Mouse (Mus musculus): ENCODE measurements at regions not wholly inside any gene's neighbourhood (a gene's known extent, or its start where the extent isn't known, plus 50 kb on each side); places are given as distances from the start of the nearest gene placed in this dataset.

GRCm38 (mm10) chr8:93655752-93656151 lies 120.1 kb upstream of the Ces5a start:
- Histone ChIP-seq H3K27me3 (ENCODE audit: poor library complexity, severe bottlenecking) (no peaks in the 10 kb centered on the region), H3K36me3 (replicated peaks) (no peaks in the 10 kb centered on the region), H3K9me3 (no peaks in the 10 kb centered on the region), H3K27ac (no peak overlapping the region), H3K4me3 (no peak overlapping the region), H3K4me1 (no peaks in the 10 kb centered on the region)
- 94% methylated on average over 9 of the region's 9 CpGs for WGBS
- no peak for DNase-seq (ENCODE audit: extremely low spot score, low spot score)

DNA sequence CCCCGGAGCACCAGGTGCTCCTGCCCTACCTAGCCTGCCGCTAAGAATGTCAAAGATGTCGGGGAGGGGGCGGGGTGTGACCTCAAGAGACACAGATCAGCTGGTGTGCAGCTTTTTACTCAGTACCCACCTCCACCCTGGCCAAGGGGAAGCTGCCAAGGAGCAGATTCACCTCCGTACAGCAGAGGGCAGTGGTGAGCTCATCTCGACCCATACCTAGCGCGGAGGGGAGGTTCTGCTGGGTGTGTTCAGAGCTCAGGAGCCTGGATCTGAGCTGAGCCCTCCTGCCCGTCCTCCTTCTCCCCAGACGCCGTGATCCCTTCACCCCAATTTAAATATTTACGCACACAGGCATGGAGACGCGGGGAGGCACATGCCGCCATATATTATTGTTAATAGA lies 126.1 kb upstream of the Ces5a start:
- H3K36me3 ChIP-seq (replicated peaks), result no peaks in the 10 kb centered on the region
- peak overlapping the region; percentile 42 for H3K4me3 ChIP-seq
- peak; percentile 81 for DNase-seq (ENCODE audit: extremely low spot score, low spot score)
- peak overlapping the region; percentile 40; the same call in 1 of the 2 replicates for H3K27ac ChIP-seq
- no peaks in the 10 kb centered on the region for H3K27me3 ChIP-seq (ENCODE audit: poor library complexity, severe bottlenecking)
- H3K4me1 ChIP-seq, result peaks cover 13% of the 10 kb centered on the region
- 3% methylated on average over 15 of the region's 15 CpGs for WGBS
- no peaks in the 10 kb centered on the region for H3K9me3 ChIP-seq

DNA sequence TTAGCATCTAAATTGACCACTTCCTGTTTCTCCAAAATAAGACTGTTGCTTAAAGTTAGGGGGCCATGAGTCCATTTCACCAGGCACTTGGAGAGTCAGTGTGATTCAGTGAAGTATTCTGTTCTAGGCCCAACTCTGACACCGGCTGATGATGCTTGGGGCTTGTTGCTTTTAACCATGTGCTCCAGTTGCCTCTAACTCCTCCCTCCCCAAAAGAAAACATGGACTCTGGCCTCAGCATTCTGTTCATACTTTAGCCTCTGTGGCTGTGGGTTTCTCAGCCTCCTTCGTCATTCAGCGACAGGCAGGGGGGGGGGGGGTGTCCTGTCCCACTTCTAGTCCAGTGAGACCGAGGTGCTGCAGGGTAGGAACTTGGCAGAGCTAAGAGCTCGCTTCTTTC lies 126.6 kb upstream of the Ces5a start:
- Histone ChIP-seq H3K36me3 (replicated peaks) (no peaks in the 10 kb centered on the region), H3K27me3 (ENCODE audit: poor library complexity, severe bottlenecking) (no peaks in the 10 kb centered on the region), H3K9me3 (no peaks in the 10 kb centered on the region), H3K4me1 (peaks cover 13% of the 10 kb centered on the region), H3K27ac (no peak overlapping the region), H3K4me3 (peak overlapping the region; percentile 42)
- 75% methylated on average over 5 of the region's 5 CpGs for WGBS
- DNase-seq (ENCODE audit: extremely low spot score, low spot score), result no peak

DNA sequence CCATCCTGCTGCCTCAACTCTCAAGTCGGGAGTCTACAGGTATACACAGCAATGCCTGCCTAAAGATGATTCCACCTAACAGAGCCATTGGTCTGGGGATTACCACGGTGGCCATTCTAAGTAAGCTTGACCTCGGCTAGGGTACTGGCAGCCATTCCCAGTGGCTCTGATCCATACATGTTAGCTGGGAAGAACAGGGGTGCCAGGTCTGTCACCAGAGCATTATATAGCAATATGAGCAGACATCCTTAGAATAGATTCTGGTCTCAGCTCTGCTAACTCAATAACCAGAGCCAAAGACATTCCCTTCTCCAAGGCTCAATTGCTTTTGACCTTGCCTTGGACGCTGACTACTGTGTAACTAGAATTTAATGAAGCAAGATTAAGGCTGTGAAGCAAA lies 128.2 kb upstream of the Ces5a start:
- no peaks in the 10 kb centered on the region for H3K27me3 ChIP-seq (ENCODE audit: poor library complexity, severe bottlenecking)
- 94% methylated on average over 4 of the region's 4 CpGs for WGBS
- no peak for DNase-seq (ENCODE audit: extremely low spot score, low spot score)
- no peaks in the 10 kb centered on the region for H3K36me3 ChIP-seq (replicated peaks)
- H3K4me3 ChIP-seq, result no peak overlapping the region
- H3K4me1 ChIP-seq, result peaks cover 13% of the 10 kb centered on the region
- no peaks in the 10 kb centered on the region for H3K9me3 ChIP-seq
- no peak overlapping the region for H3K27ac ChIP-seq

- no peaks in the 10 kb centered on the region for H3K36me3 ChIP-seq (replicated peaks)
- no peaks in the 10 kb centered on the region for H3K4me1 ChIP-seq
- H3K27ac ChIP-seq, result no peak overlapping the region
- H3K4me3 ChIP-seq, result no peak overlapping the region
- no peaks in the 10 kb centered on the region for H3K9me3 ChIP-seq
- H3K27me3 ChIP-seq (ENCODE audit: poor library complexity, severe bottlenecking), result no peaks in the 10 kb centered on the region
- no peak for DNase-seq (ENCODE audit: extremely low spot score, low spot score)
- 72% methylated on average over 7 of the region's 7 CpGs for WGBS
These were observed 132.7 kb upstream of the Ces5a start for GRCm38 (mm10) chr8:93668306-93668705.

- H3K36me3 ChIP-seq (replicated peaks), result no peaks in the 10 kb centered on the region
- no peak overlapping the region for H3K4me3 ChIP-seq
- 70% methylated on average over 3 of the region's 3 CpGs for WGBS
- H3K4me1 ChIP-seq, result no peaks in the 10 kb centered on the region
- no peak overlapping the region for H3K27ac ChIP-seq
- DNase-seq (ENCODE audit: extremely low spot score, low spot score), result no peak
- no peaks in the 10 kb centered on the region for H3K27me3 ChIP-seq (ENCODE audit: poor library complexity, severe bottlenecking)
- H3K9me3 ChIP-seq, result no peaks in the 10 kb centered on the region
These were observed 135.0 kb upstream of the Gnao1 start for GRCm38 (mm10) chr8:93674721-93675120.

DNA sequence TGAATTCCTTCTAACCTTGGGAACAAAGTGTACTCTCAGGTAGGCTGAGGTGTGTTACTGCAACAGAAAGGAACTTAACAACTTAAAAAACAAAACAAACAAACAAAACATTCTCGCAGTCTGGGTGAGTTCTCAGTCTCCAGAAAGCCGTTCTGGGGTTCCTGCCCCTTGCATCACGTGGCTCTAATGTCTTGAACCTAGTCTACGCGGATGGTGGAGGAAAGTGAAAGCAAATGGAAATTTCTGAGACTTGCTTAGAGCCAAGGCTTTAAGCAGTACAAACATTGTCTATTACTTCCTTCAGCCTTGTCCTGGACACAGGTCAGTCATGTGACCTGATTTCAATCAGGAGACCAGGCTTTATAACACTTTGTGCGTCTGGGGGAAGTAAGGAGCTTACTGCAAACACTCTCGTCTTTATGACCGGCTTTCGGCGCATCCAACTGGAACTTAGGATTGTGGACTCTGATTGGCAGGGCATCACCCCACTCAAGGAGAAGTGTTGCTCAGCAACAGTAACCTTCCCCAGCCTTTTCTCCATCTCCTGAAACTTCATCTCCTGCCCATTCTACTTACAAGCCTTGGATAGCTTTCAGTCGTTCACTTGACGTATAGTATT lies 125.9 kb upstream of the Gnao1 start:
- no peak for DNase-seq (ENCODE audit: extremely low spot score, low spot score)
- Histone ChIP-seq H3K4me1 (peaks cover 8% of the 10 kb centered on the region), H3K27ac (no peak overlapping the region), H3K27me3 (ENCODE audit: poor library complexity, severe bottlenecking) (no peaks in the 10 kb centered on the region), H3K4me3 (no peak overlapping the region), H3K9me3 (no peaks in the 10 kb centered on the region), H3K36me3 (replicated peaks) (no peaks in the 10 kb centered on the region)
- 90% methylated on average over 12 of the region's 12 CpGs for WGBS

GRCm38 (mm10) chr8:93684392-93684791 lies 125.4 kb upstream of the Gnao1 start:
- H3K27me3 ChIP-seq (ENCODE audit: poor library complexity, severe bottlenecking), result no peaks in the 10 kb centered on the region
- H3K27ac ChIP-seq, result no peak overlapping the region
- no peak overlapping the region for H3K4me3 ChIP-seq
- WGBS, result 97% methylated on average over 6 of the region's 6 CpGs
- DNase-seq (ENCODE audit: extremely low spot score, low spot score), result no peak
- H3K9me3 ChIP-seq, result no peaks in the 10 kb centered on the region
- no peaks in the 10 kb centered on the region for H3K36me3 ChIP-seq (replicated peaks)
- H3K4me1 ChIP-seq, result peaks cover 13% of the 10 kb centered on the region

DNA sequence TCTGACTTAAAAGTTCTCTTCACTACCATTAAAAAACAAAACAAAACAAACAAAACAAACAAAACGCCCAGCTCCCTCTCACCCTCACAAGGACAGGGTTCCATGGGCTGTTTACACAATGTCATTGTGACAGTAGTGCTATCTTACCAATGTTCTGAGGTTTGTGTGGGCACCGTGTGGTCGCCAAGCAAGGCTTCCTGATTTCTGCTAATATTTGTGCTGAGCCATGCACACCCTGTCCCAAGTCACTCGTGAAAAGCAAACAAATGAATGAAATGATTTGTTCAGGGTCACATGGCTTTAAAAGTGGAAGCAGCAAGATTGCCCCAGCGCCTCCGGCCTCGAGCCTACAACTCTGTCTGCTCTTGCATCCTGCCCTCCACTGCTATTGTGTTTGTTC lies 120.9 kb upstream of the Gnao1 start:
- Histone ChIP-seq H3K4me1 (peaks cover 26% of the 10 kb centered on the region), H3K9me3 (no peaks in the 10 kb centered on the region), H3K36me3 (replicated peaks) (no peaks in the 10 kb centered on the region), H3K27me3 (ENCODE audit: poor library complexity, severe bottlenecking) (no peaks in the 10 kb centered on the region), H3K27ac (0 out of 2 replicates have a peak overlapping the region, but pooled peaks have one; percentile 35), H3K4me3 (no peak overlapping the region)
- WGBS, result 69% methylated on average over 7 of the region's 7 CpGs
- no peak for DNase-seq (ENCODE audit: extremely low spot score, low spot score)

- H3K4me3 ChIP-seq, result no peak overlapping the region
- H3K4me1 ChIP-seq, result peaks cover 26% of the 10 kb centered on the region
- H3K27me3 ChIP-seq (ENCODE audit: poor library complexity, severe bottlenecking), result no peaks in the 10 kb centered on the region
- H3K27ac ChIP-seq, result no peak overlapping the region
- H3K9me3 ChIP-seq, result no peaks in the 10 kb centered on the region
- no peaks in the 10 kb centered on the region for H3K36me3 ChIP-seq (replicated peaks)
- no peak for DNase-seq (ENCODE audit: extremely low spot score, low spot score)
- 83% methylated on average over 4 of the region's 4 CpGs for WGBS
These were observed 119.8 kb upstream of the Gnao1 start for GRCm38 (mm10) chr8:93689832-93690471.

DNA sequence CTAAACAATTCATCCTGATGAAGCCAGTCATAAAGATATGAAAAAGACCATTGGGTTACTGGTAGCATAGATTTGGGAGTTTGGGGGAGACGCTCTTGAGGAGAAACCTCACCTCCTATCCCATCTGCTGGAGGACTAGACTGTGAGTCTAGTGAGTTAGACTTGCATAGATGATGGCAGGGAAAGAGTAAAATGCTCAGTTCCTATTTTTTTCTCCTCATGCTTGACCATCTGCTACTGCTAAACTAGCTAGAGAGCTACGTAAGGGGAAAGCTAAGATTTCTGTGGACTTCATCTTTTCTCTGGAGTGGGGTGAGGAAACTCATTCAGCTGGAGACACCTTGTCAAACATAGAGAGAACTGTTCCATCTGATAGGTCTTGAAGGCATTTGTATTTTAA lies 118.4 kb upstream of the Gnao1 start:
- no peak overlapping the region for H3K4me3 ChIP-seq
- no peaks in the 10 kb centered on the region for H3K36me3 ChIP-seq (replicated peaks)
- H3K27ac ChIP-seq, result no peak overlapping the region
- WGBS, result 94% methylated on average over 2 of the region's 2 CpGs
- no peak for DNase-seq (ENCODE audit: extremely low spot score, low spot score)
- peaks cover 26% of the 10 kb centered on the region for H3K4me1 ChIP-seq
- H3K27me3 ChIP-seq (ENCODE audit: poor library complexity, severe bottlenecking), result no peaks in the 10 kb centered on the region
- no peaks in the 10 kb centered on the region for H3K9me3 ChIP-seq

DNA sequence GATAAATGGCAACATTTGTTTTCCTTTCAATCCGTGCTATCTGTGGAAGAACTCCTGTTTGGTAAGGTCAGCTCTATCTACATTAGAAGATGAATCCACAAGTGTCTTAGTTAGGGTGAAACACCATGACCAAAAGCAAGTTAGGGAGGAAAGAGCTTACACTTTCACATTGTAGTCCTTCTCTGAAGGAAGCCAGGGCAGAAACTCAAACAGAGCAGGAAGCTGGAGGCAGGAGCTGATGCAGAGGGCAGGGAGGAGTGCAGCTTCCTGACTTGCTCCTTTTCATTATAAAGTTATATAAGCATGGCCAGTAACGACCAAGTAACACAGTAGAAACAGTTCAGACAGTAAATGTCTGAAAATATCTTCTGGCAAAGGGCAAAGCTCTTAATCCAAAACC lies 117.9 kb upstream of the Gnao1 start:
- H3K9me3 ChIP-seq, result no peaks in the 10 kb centered on the region
- WGBS, result 79% methylated on average over 2 of the region's 2 CpGs
- H3K4me3 ChIP-seq, result no peak overlapping the region
- no peak overlapping the region for H3K27ac ChIP-seq
- no peaks in the 10 kb centered on the region for H3K36me3 ChIP-seq (replicated peaks)
- no peaks in the 10 kb centered on the region for H3K27me3 ChIP-seq (ENCODE audit: poor library complexity, severe bottlenecking)
- H3K4me1 ChIP-seq, result peaks cover 26% of the 10 kb centered on the region
- DNase-seq (ENCODE audit: extremely low spot score, low spot score), result no peak

GRCm38 (mm10) chr8:93697206-93697605 lies 112.6 kb upstream of the Gnao1 start:
- DNase-seq (ENCODE audit: extremely low spot score, low spot score), result no peak
- no peaks in the 10 kb centered on the region for H3K27me3 ChIP-seq (ENCODE audit: poor library complexity, severe bottlenecking)
- H3K36me3 ChIP-seq (replicated peaks), result no peaks in the 10 kb centered on the region
- no peak overlapping the region for H3K27ac ChIP-seq
- peaks cover 5% of the 10 kb centered on the region for H3K4me1 ChIP-seq
- no peak overlapping the region for H3K4me3 ChIP-seq
- H3K9me3 ChIP-seq, result no peaks in the 10 kb centered on the region
- 88% methylated on average over 7 of the region's 7 CpGs for WGBS
